ENCODE assay signal across 14 mouse cellular contexts in genomic region chr2:61136926-61137325, GRCm38 (mm10).
DNase-seq lines count a peak whose midpoint lies in the region; ATAC-seq and TF ChIP-seq lines count a peak whose summit lies in the region.
"Had no signal": no experiment of that assay in that cellular context is flagged by ENCODE, and none has a peak within 500 bp of the region (broad histone marks: within the 10 kb centered on the region; RNA-seq: fewer than 3 reads in every experiment).

No protein-coding gene starts in this region.

- H3K27ac ChIP-seq in gastrocnemius, adult 2 months: no peak overlapping the region
- H3K27ac ChIP-seq in forebrain, postnatal 0 days (ENCODE audit: low read depth, low read length): no peak overlapping the region

- no peaks in the 10 kb centered on the region for H3K27me3 ChIP-seq in Patski
- no peaks in the 10 kb centered on the region for H3K27me3 ChIP-seq in forebrain, postnatal 0 days (ENCODE audit: insufficient read depth, low read length)

- no peak for TF ChIP-seq CTCF in gastrocnemius, adult 2 months (IDR thresholded peaks at IDR 0.05)
- no peak for TF ChIP-seq CTCF in Patski (IDR thresholded peaks at IDR 0.05)
- no peak for TF ChIP-seq CTCF in forebrain, postnatal 0 days (IDR thresholded peaks at IDR 0.05; ENCODE audit: low read depth)

- peak; percentile 67 for ATAC-seq in Patski
- ATAC-seq in erythroid progenitor cell, adult 5-6 weeks (replicated peaks; ENCODE audit: low FRiP score, poor library complexity, severe bottlenecking): no peak
- no peak for ATAC-seq in forebrain, postnatal 0 days
- ATAC-seq: activated CD4-positive, CD25-positive, alpha-beta regulatory T cell, adult 4 months; forebrain, embryonic 14.5 days had no signal

- intact Hi-C loops in gastrocnemius, adult 2 months (cut with DNase I): no loop called here
- intact Hi-C loops in gastrocnemius, postnatal 14 days (cut with DNase I; ENCODE audit: low total_unique reads): no loop called here
- intact Hi-C loops in left cerebral cortex, postnatal 14 days (cut with DNase I): no loop called here

- no peaks in the 10 kb centered on the region for H3K4me1 ChIP-seq in forebrain, postnatal 0 days (ENCODE audit: insufficient read depth)

- POLR2A ChIA-PET in Patski (lab: Charles Lee): interaction anchor here (0.6 to 1.0 kb wide), 3 partner anchors 29 to 127 kb away, joined by 3 read pairs; no protein-coding TSS in a partner anchor

- DNase-seq in gastrocnemius, adult 2 months: peak; percentile 17
- no peak for DNase-seq in gastrocnemius, postnatal 14 days
- DNase-seq in 3T3-L1 (ENCODE audit: low read depth, low spot score) (peak; percentile 92), Patski (ENCODE audit: low read depth, low spot score) (peak; percentile 62)
- DNase-seq in lung, postnatal 10 days: peak; percentile 63
- no peak for DNase-seq in forebrain, postnatal 0 days
- DNase-seq in left cerebral cortex, postnatal 14 days (ENCODE audit: low spot score in 2 of 2): no peak
- DNase-seq: cerebellum, adult 11-12 months; kidney, adult 18-20 months; layer of hippocampus, postnatal 36 days had no signal

- CTCF ChIA-PET in Patski (lab: Charles Lee): interaction anchor here (0.9 kb wide), 1 partner anchor 324 kb away, joined by 4 read pairs; no protein-coding TSS in a partner anchor

- 47% methylated on average over 1 of the region's 1 CpGs for WGBS in forebrain, postnatal 0 days

- in situ Hi-C loops in Patski (cut with MboI; ENCODE audit: low pct_unique_long_range_greater_than_20kb): no loop called here

- H3K9me3 ChIP-seq in forebrain, postnatal 0 days (ENCODE audit: low read length): no peaks in the 10 kb centered on the region

- no peak overlapping the region for H3K9ac ChIP-seq in forebrain, postnatal 0 days

- no peaks in the 10 kb centered on the region for H3K36me3 ChIP-seq in forebrain, postnatal 0 days (ENCODE audit: insufficient read depth)

- no peak overlapping the region for H3K4me2 ChIP-seq in forebrain, postnatal 0 days (ENCODE audit: low read depth)

- no peak overlapping the region for H3K4me3 ChIP-seq in gastrocnemius, adult 2 months
- H3K4me3 ChIP-seq in forebrain, postnatal 0 days (ENCODE audit: low read depth, low read length): no peak overlapping the region
- H3K4me3 ChIP-seq: megakaryocyte, embryonic 14.5 days had no signal

Comparison
In these comparisons a context has a peak if more than half of its experiments do, and no peak if none do; other contexts are left out.
1. DNase-seq: peak in gastrocnemius, adult 2 months (single experiment), 3T3-L1 (single experiment), Patski (single experiment) and lung, postnatal 10 days (single experiment); none in gastrocnemius, postnatal 14 days (single experiment), forebrain, postnatal 0 days (single experiment) and left cerebral cortex, postnatal 14 days (0 of 2).